Mouse (Mus musculus): ENCODE results near the gene Dvl2.

Gene Dvl2

GRCm38 (mm10) chr11:70024151-70024514 lies 23.7 kb downstream of the Dvl2 start:
- in situ Hi-C loops (cut with MboI, MseI): loop anchor here (25.0 kb wide), 1 partner anchor 912 kb away; the partner anchor contains the start of genes 9130213A22Rik and Hes7

- in situ Hi-C loops (cut with MboI, MseI): no loop called here
Observed at GRCm38 (mm10) chr11:70026689-70027088, 26.3 kb downstream of the Dvl2 start.

- in situ Hi-C loops (cut with MboI, MseI): no loop called here
Observed at GRCm38 (mm10) chr11:70027397-70027796, 27.0 kb downstream of the Dvl2 start.

GRCm38 (mm10) chr11:70028401-70029129 lies 28.2 kb downstream of the Dvl2 start:
- in situ Hi-C loops (cut with MboI, MseI): no loop called here

- in situ Hi-C loops (cut with MboI, MseI): no loop called here
Observed at GRCm38 (mm10) chr11:70029130-70029801, 28.9 kb downstream of the Dvl2 start.

- in situ Hi-C loops (cut with MboI, MseI): no loop called here
Observed at GRCm38 (mm10) chr11:70029829-70030550, 29.6 kb downstream of the Dvl2 start.

- in situ Hi-C loops (cut with MboI, MseI): no loop called here
Observed at GRCm38 (mm10) chr11:70030651-70031320, 30.4 kb downstream of the Dvl2 start.

GRCm38 (mm10) chr11:70031321-70031670 lies 30.9 kb downstream of the Dvl2 start:
- in situ Hi-C loops (cut with MboI, MseI): no loop called here

GRCm38 (mm10) chr11:70038174-70038573 lies 37.8 kb downstream of the Dvl2 start:
- in situ Hi-C loops (cut with MboI, MseI): no loop called here

GRCm38 (mm10) chr11:70039631-70040030 lies 39.2 kb downstream of the Dvl2 start:
- in situ Hi-C loops (cut with MboI, MseI): no loop called here

GRCm38 (mm10) chr11:70040184-70040583 lies 39.8 kb downstream of the Dvl2 start:
- in situ Hi-C loops (cut with MboI, MseI): no loop called here

- in situ Hi-C loops (cut with MboI, MseI): no loop called here
Observed at GRCm38 (mm10) chr11:70042309-70043085, 42.1 kb downstream of the Dvl2 start.

GRCm38 (mm10) chr11:70043665-70044064 lies 43.3 kb downstream of the Dvl2 start:
- in situ Hi-C loops (cut with MboI, MseI): no loop called here

GRCm38 (mm10) chr11:70045435-70045834 lies 45.0 kb downstream of the Dvl2 start:
- in situ Hi-C loops (cut with MboI, MseI): no loop called here

GRCm38 (mm10) chr11:70049366-70049765 lies 49.0 kb downstream of the Dvl2 start:
- in situ Hi-C loops (cut with MboI, MseI): no loop called here

GRCm38 (mm10) chr11:70049816-70050215 lies 49.4 kb downstream of the Dvl2 start:
- in situ Hi-C loops (cut with MboI, MseI): no loop called here

GRCm38 (mm10) chr11:70053156-70053555 lies 52.8 kb downstream of the Dvl2 start:
- in situ Hi-C loops (cut with MboI, MseI): no loop called here

- in situ Hi-C loops (cut with MboI, MseI): no loop called here
Observed at GRCm38 (mm10) chr11:70053898-70054570, 53.6 kb downstream of the Dvl2 start, which contains the start of gene Asgr1. Gene Asgr1 (plus strand): TSS chr11:70054085.

GRCm38 (mm10) chr11:70055618-70056214 lies 55.3 kb downstream of the Dvl2 start:
- in situ Hi-C loops (cut with MboI, MseI): loop anchor here (5.0 kb wide), 2 partner anchors 42 to 147 kb away; no protein-coding TSS in a partner anchor

GRCm38 (mm10) chr11:70057805-70058204 lies 57.4 kb downstream of the Dvl2 start:
- in situ Hi-C loops (cut with MboI, MseI): loop anchor here (5.0 kb wide), 2 partner anchors 39 to 144 kb away; no protein-coding TSS in a partner anchor

Measured in T-helper 2 cell (primary cell).